Mouse (Mus musculus) lung, embryonic 15.5 days (tissue): ENCODE results near the gene Fsd1. TPM values are rescaled to one million over a fixed set of nuclear protein-coding genes. Genes with fewer than 3 reads are reported as not detected.

ENCODE experiments used
- ATAC-seq: fragments of 200-750 bp; cut with Nextera tagmentation; 2 replicates; pipeline ENCODE4 v1.8.0; 2017; ENCODE audit warnings: moderate number of reproducible peaks, borderline replicate concordance; ENCODE audit not compliant: low FRiP score, low TSS enrichment; ENCODE audit errors: extremely low read depth
- H3K27ac ChIP-seq: fragments of 300-500 bp; sonication (generic); 2 replicates; pipeline ENCODE4 v1.5.1; 2015; ENCODE audit warnings: moderate library complexity, mild to moderate bottlenecking, inconsistent platforms
- H3K27me3 ChIP-seq: fragments of 300-500 bp; sonication (generic); 2 replicates; pipeline ENCODE4 v1.6.1; 2015; ENCODE audit warnings: inconsistent platforms
- H3K36me3 ChIP-seq: fragments of 300-500 bp; sonication (generic); 2 replicates; pipeline ENCODE4 v1.6.1; 2015; ENCODE audit warnings: inconsistent platforms
- H3K4me1 ChIP-seq: fragments of 300-500 bp; sonication (generic); 2 replicates; pipeline ENCODE4 v1.6.1; 2015; ENCODE audit warnings: inconsistent platforms
- H3K4me2 ChIP-seq: fragments of 300-500 bp; sonication (generic); 2 replicates; pipeline ENCODE4 v1.6.1; 2015; ENCODE audit warnings: inconsistent platforms, mild to moderate bottlenecking, moderate library complexity
- H3K4me3 ChIP-seq: fragments of 300-500 bp; sonication (generic); 2 replicates; pipeline ENCODE4 v1.5.1; 2015; ENCODE audit warnings: mild to moderate bottlenecking, inconsistent platforms
- H3K9ac ChIP-seq: fragments of 300-500 bp; sonication (generic); 2 replicates; pipeline ENCODE4 v1.6.1; 2015; ENCODE audit warnings: inconsistent platforms
- H3K9me3 ChIP-seq: fragments of 300-500 bp; sonication (generic); 2 replicates; pipeline ENCODE4 v1.6.1; 2016; ENCODE audit warnings: inconsistent platforms
- WGBS: fragments of 180-500 bp; shearing (Covaris S2); methylation state at CpG from one replicate; pipeline ENCODE4 v1.1.7; 2015; 5-methylcytosine and 5-hydroxymethylcytosine counted together
- polyA plus RNA-seq: library from polyadenylated mRNA; unstranded; fragments of >200 nt; fragmentation: Nextera tagmentation; extraction: Ambion mirVana; gene quantifications from 2 replicates; pipeline ENCODE4 v1.2.1, GENCODE M21; 2015

Gene Fsd1
- polyA plus RNA-seq, 1 experiment from 2014 or later: 7.7 TPM

- Histone ChIP-seq H3K27me3 (peaks cover 12% of the 10 kb centered on the region), H3K9ac (0 out of 2 replicates have a peak overlapping the region, but pooled peaks have one; percentile 15), H3K27ac (0 out of 2 replicates have a peak overlapping the region, but pooled peaks have one; percentile 8), H3K36me3 (no peaks in the 10 kb centered on the region), H3K9me3 (no peaks in the 10 kb centered on the region), H3K4me1 (peaks cover 31% of the 10 kb centered on the region), H3K4me3 (peak overlapping the region; percentile 44), H3K4me2 (peak overlapping the region; percentile 68)
- ATAC-seq: 0 out of 2 replicates have a peak, but pooled peaks have one; percentile 20
- WGBS: 3% methylated on average over 25 of the region's 26 CpGs
These were observed 30.2 kb upstream of the Fsd1 start for GRCm38 (mm10) chr17:55956129-55956528.

- Histone ChIP-seq H3K27me3 (peaks cover 12% of the 10 kb centered on the region), H3K36me3 (peaks cover 3% of the 10 kb centered on the region), H3K27ac (no peak overlapping the region), H3K9me3 (no peaks in the 10 kb centered on the region), H3K4me1 (peaks cover 31% of the 10 kb centered on the region), H3K9ac (no peak overlapping the region), H3K4me2 (peak overlapping the region; percentile 68), H3K4me3 (peak overlapping the region; percentile 44)
- no peak for ATAC-seq
- WGBS: 33% methylated on average over 6 of the region's 6 CpGs
These were observed 29.7 kb upstream of the Fsd1 start for GRCm38 (mm10) chr17:55956591-55956990.

- no peak overlapping the region for H3K9ac ChIP-seq
- no peak overlapping the region for H3K4me3 ChIP-seq
- no peak overlapping the region for H3K27ac ChIP-seq
- no peak overlapping the region for H3K4me2 ChIP-seq
- H3K36me3 ChIP-seq: peaks cover 8% of the 10 kb centered on the region
- peaks cover 31% of the 10 kb centered on the region for H3K4me1 ChIP-seq
- peaks cover 12% of the 10 kb centered on the region for H3K27me3 ChIP-seq
- ATAC-seq: no peak
- 9% methylated on average over 9 of the region's 9 CpGs for WGBS
- H3K9me3 ChIP-seq: no peaks in the 10 kb centered on the region
These were observed 29.1 kb upstream of the Fsd1 start for GRCm38 (mm10) chr17:55957168-55957567.

- H3K4me1 ChIP-seq: peaks cover 31% of the 10 kb centered on the region
- peak overlapping the region; percentile 99 for H3K27ac ChIP-seq
These were observed 28.4 kb upstream of the Fsd1 start for GRCm38 (mm10) chr17:55957726-55958583.

GRCm38 (mm10) chr17:55958584-55958886 is 27.8 kb upstream of the Fsd1 start:
- Histone ChIP-seq H3K9ac (peak overlapping the region; percentile 53), H3K36me3 (peaks cover 11% of the 10 kb centered on the region), H3K27ac (peak overlapping the region; percentile 99), H3K4me2 (peak overlapping the region; percentile 75), H3K4me1 (peaks cover 31% of the 10 kb centered on the region), H3K9me3 (no peaks in the 10 kb centered on the region), H3K4me3 (peak overlapping the region; percentile 61), H3K27me3 (peaks cover 7% of the 10 kb centered on the region; the same call in 1 of the 2 replicates)
- WGBS: 32% methylated on average over 2 of the region's 2 CpGs
- ATAC-seq: no peak

More at GRCm38 (mm10) chr17:55957726-55958583, 28.4 kb upstream of the Fsd1 start:
- no peaks in the 10 kb centered on the region for H3K9me3 ChIP-seq
- H3K4me2 ChIP-seq: peak overlapping the region; percentile 75
- peak overlapping the region; percentile 61 for H3K4me3 ChIP-seq
- 72% methylated on average over 13 of the region's 13 CpGs for WGBS
- peak overlapping the region; percentile 53 for H3K9ac ChIP-seq
- peaks cover 11% of the 10 kb centered on the region for H3K36me3 ChIP-seq
- no peak for ATAC-seq
- peaks cover 7% of the 10 kb centered on the region for H3K27me3 ChIP-seq

- peaks cover 31% of the 10 kb centered on the region for H3K4me1 ChIP-seq
- H3K27me3 ChIP-seq: peaks cover 7% of the 10 kb centered on the region; the same call in 1 of the 2 replicates
- under 1% methylated on average over 43 of the region's 46 CpGs for WGBS
- peak within 1 kb of the TSS; percentile 99 for H3K27ac ChIP-seq
- peak; percentile 91 for ATAC-seq
- H3K4me2 ChIP-seq: peak within 1 kb of the TSS; percentile 75
- H3K36me3 ChIP-seq: peaks cover 11% of the 10 kb centered on the region
- H3K9ac ChIP-seq: peak within 1 kb of the TSS; percentile 57
- H3K9me3 ChIP-seq: no peaks in the 10 kb centered on the region
- peak within 1 kb of the TSS; percentile 61 for H3K4me3 ChIP-seq
These were observed 27.2 kb upstream of the Fsd1 start, which contains the start of gene Yju2 for GRCm38 (mm10) chr17:55958918-55959728. Yju2 (plus strand) TSS chr17:55959099.

- H3K27ac ChIP-seq: peak overlapping the region; percentile 99; the same call in 1 of the 2 replicates
- peaks cover 3% of the 10 kb centered on the region; the same call in 1 of the 2 replicates for H3K27me3 ChIP-seq
- peak overlapping the region; percentile 66 for H3K4me2 ChIP-seq
- ATAC-seq: no peak
- peaks cover 20% of the 10 kb centered on the region for H3K36me3 ChIP-seq
- H3K9ac ChIP-seq: peak overlapping the region; percentile 39; the same call in 1 of the 2 replicates
- H3K4me1 ChIP-seq: peaks cover 31% of the 10 kb centered on the region
- no peaks in the 10 kb centered on the region for H3K9me3 ChIP-seq
- WGBS: 71% methylated on average over 10 of the region's 10 CpGs
- H3K4me3 ChIP-seq: peak overlapping the region; percentile 61
These were observed 26.2 kb upstream of the Fsd1 start for GRCm38 (mm10) chr17:55959946-55960740.

GRCm38 (mm10) chr17:55960791-55961190 is 25.5 kb upstream of the Fsd1 start:
- Histone ChIP-seq H3K4me1 (peaks cover 31% of the 10 kb centered on the region), H3K9ac (no peak overlapping the region), H3K4me3 (no peak overlapping the region), H3K9me3 (no peaks in the 10 kb centered on the region), H3K27me3 (no peaks in the 10 kb centered on the region), H3K27ac (no peak overlapping the region), H3K36me3 (peaks cover 24% of the 10 kb centered on the region), H3K4me2 (no peak overlapping the region)
- ATAC-seq: no peak

GRCm38 (mm10) chr17:55961631-55962030 is 24.7 kb upstream of the Fsd1 start:
- no peak for ATAC-seq
- Histone ChIP-seq H3K4me2 (no peak overlapping the region), H3K27me3 (no peaks in the 10 kb centered on the region), H3K9ac (no peak overlapping the region), H3K4me1 (peaks cover 23% of the 10 kb centered on the region), H3K9me3 (no peaks in the 10 kb centered on the region), H3K4me3 (no peak overlapping the region), H3K27ac (no peak overlapping the region), H3K36me3 (peaks cover 32% of the 10 kb centered on the region)
- 92% methylated on average over 7 of the region's 7 CpGs for WGBS

GRCm38 (mm10) chr17:55963171-55963570 is 23.1 kb upstream of the Fsd1 start:
- WGBS: 47% methylated on average over 14 of the region's 14 CpGs
- Histone ChIP-seq H3K4me3 (no peak overlapping the region), H3K9ac (no peak overlapping the region), H3K36me3 (peaks cover 45% of the 10 kb centered on the region), H3K9me3 (no peaks in the 10 kb centered on the region), H3K27ac (no peak overlapping the region), H3K4me2 (no peak overlapping the region), H3K27me3 (no peaks in the 10 kb centered on the region), H3K4me1 (peaks cover 12% of the 10 kb centered on the region)
- ATAC-seq: no peak

GRCm38 (mm10) chr17:55964496-55964895 is 21.8 kb upstream of the Fsd1 start:
- no peak for ATAC-seq
- H3K27me3 ChIP-seq: no peaks in the 10 kb centered on the region
- peaks cover 7% of the 10 kb centered on the region for H3K4me1 ChIP-seq
- no peak overlapping the region for H3K4me2 ChIP-seq
- no peak overlapping the region for H3K4me3 ChIP-seq
- H3K9me3 ChIP-seq: no peaks in the 10 kb centered on the region
- H3K9ac ChIP-seq: no peak overlapping the region
- WGBS: 85% methylated on average over 10 of the region's 10 CpGs
- peaks cover 45% of the 10 kb centered on the region for H3K36me3 ChIP-seq
- H3K27ac ChIP-seq: no peak overlapping the region
